ENCODE assay signal across 21 mouse cellular contexts in the genomic region with DNA sequence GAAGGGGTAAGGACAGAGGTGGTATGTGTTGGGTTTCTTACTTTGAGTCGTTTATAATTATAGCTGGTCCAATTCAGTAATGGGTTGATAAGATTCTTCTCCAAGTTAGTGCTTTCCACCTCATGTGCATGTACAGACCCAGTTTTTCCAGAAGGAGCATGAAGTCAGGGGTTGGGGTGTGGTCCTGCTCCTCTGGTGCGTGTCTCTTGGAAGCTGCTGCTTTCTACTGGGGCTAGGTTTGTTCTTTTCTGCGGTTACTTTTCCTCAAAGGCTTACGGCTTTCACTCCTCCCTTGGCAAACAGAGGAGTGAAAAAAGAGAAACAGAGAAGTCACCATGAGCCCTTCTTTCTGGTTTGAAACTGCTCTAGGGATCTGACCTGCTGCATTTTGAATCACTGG.
"Had no signal": no experiment of that assay in that cellular context is flagged by ENCODE, and none has a peak within 500 bp of the region (broad histone marks: within the 10 kb centered on the region; RNA-seq: fewer than 3 reads in every experiment).

No protein-coding gene starts in this region.

- H3K9ac ChIP-seq: intestine, embryonic 15.5 days; kidney, embryonic 15.5 days; limb, embryonic 12.5 days; limb, embryonic 15.5 days; liver, embryonic 14.5 days; liver, postnatal 0 days; neural tube, embryonic 13.5 days had no signal

- H3K4me2 ChIP-seq: intestine, embryonic 15.5 days; kidney, embryonic 15.5 days; limb, embryonic 12.5 days; limb, embryonic 15.5 days; liver, embryonic 11.5 days; neural tube, embryonic 13.5 days had no signal

- H3K4me1 ChIP-seq: megakaryocyte, embryonic 14.5 days; midbrain, embryonic 10.5 days; neural tube, embryonic 13.5 days had no signal

- H3K36me3 ChIP-seq: intestine, embryonic 15.5 days; kidney, embryonic 15.5 days; limb, embryonic 12.5 days; limb, embryonic 15.5 days; neural tube, embryonic 13.5 days had no signal

- H3K27me3 ChIP-seq: intestine, embryonic 15.5 days; kidney, embryonic 15.5 days; limb, embryonic 12.5 days; limb, embryonic 15.5 days; megakaryocyte, embryonic 14.5 days; neural tube, embryonic 13.5 days had no signal

- H3K27ac ChIP-seq: intestine, embryonic 15.5 days; kidney, embryonic 15.5 days; limb, embryonic 12.5 days; limb, embryonic 15.5 days; liver, embryonic 14.5 days; midbrain, embryonic 10.5 days; neural tube, embryonic 13.5 days had no signal

- H3K4me3 ChIP-seq: intestine, embryonic 15.5 days; kidney, embryonic 15.5 days; limb, embryonic 12.5 days; limb, embryonic 15.5 days; megakaryocyte, embryonic 14.5 days; midbrain, embryonic 10.5 days; myocyte; neural tube, embryonic 13.5 days had no signal

- ATAC-seq: intestine, embryonic 15.5 days; liver, postnatal 0 days had no signal

- H3K9me3 ChIP-seq: intestine, embryonic 15.5 days; kidney, embryonic 15.5 days; limb, embryonic 12.5 days; limb, embryonic 15.5 days; megakaryocyte, embryonic 14.5 days; midbrain, embryonic 10.5 days; neural tube, embryonic 13.5 days had no signal

- DNase-seq: kidney, adult 11 months; kidney, adult 8-10 months; kidney, postnatal 10 days; kidney, postnatal 36 days; left cerebral cortex, postnatal 4 days; liver, postnatal 0 days; midbrain, embryonic 14.5 days; retina, postnatal 1 day; right cerebral cortex, postnatal 25 days; spleen, adult 18-20 months; thymus, postnatal 25 days had no signal
